Mouse (Mus musculus) small intestine, adult 2 months (tissue): ENCODE results near the gene Ube2d2b. TPM values are rescaled to one million over a fixed set of nuclear protein-coding genes. Genes with fewer than 3 reads are reported as not detected.

ENCODE experiments used
- H3K27ac ChIP-seq: fragments of 200-500 bp; 2 replicates; pipeline ENCODE4 v1.5.1; 2012; ENCODE audit warnings: low read depth, low read length, control low read depth, inconsistent platforms; ENCODE audit not compliant: insufficient read depth
- H3K27me3 ChIP-seq: fragments of 200-500 bp; 2 replicates; pipeline ENCODE4 v1.6.1; 2012; ENCODE audit warnings: mild to moderate bottlenecking, moderate library complexity, low read length, inconsistent platforms; ENCODE audit not compliant: control insufficient read depth, insufficient read depth
- H3K36me3 ChIP-seq: fragments of 200-500 bp; 2 replicates; pipeline ENCODE4 v1.6.1; 2012; ENCODE audit warnings: mild to moderate bottlenecking, low read length, control low read depth, inconsistent platforms; ENCODE audit not compliant: control insufficient read depth, insufficient read depth
- H3K4me1 ChIP-seq: fragments of 200-500 bp; 2 replicates; pipeline ENCODE4 v1.6.1; 2012; ENCODE audit warnings: low read length, inconsistent platforms, mixed read lengths; ENCODE audit not compliant: control insufficient read depth, insufficient read depth, insufficient read length
- H3K4me3 ChIP-seq: fragments of 200-500 bp; 2 replicates; pipeline ENCODE4 v1.5.1; 2012; ENCODE audit warnings: low read depth, mild to moderate bottlenecking, control low read depth, inconsistent platforms, low read length, moderate library complexity
- CTCF ChIP-seq: fragments of 200-500 bp; IDR thresholded peaks from 2 replicates; pipeline ENCODE4 v1.5.1; 2012; ENCODE audit warnings: low read depth, mild to moderate bottlenecking, control low read depth, inconsistent platforms, low read length, moderate library complexity, mixed read lengths; ENCODE audit not compliant: insufficient replicate concordance, insufficient read length; ENCODE audit errors: extremely low read depth
- POLR2A ChIP-seq: fragments of 200-500 bp; IDR thresholded peaks from 2 replicates; pipeline ENCODE4 v1.6.1; 2012; ENCODE audit warnings: low read depth, mild to moderate bottlenecking, control low read depth, inconsistent platforms, low read length, moderate library complexity
- WGBS: fragments of 180-500 bp; shearing (Covaris S2); methylation state at CpG from one replicate; pipeline ENCODE4 v1.1.7; 2018; 5-methylcytosine and 5-hydroxymethylcytosine counted together
- polyA plus RNA-seq: library from polyadenylated mRNA; depleted of rRNA; stranded (reverse); fragments of >200 nt; gene quantifications from 2 replicates; pipeline ENCODE4 v1.2.3, GENCODE M21; 2012

Gene Ube2d2b
- polyA plus RNA-seq, 1 experiment = not detected

- Histone ChIP-seq H3K27me3 (no peaks in the 10 kb centered on the region; the same call in 1 of the 2 replicates), H3K36me3 (no peaks in the 10 kb centered on the region), H3K4me3 (peak overlapping the region; percentile 81), H3K4me1 (peaks cover 12% of the 10 kb centered on the region; the same call in 1 of the 2 replicates), H3K27ac (peak overlapping the region; percentile 54)
- TF ChIP-seq CTCF (no peak), POLR2A (peak; percentile 87)
- under 1% methylated on average over 58 of the region's 58 CpGs for WGBS
Observed at GRCm38 (mm10) chr5:107868905-107869424, 39.1 kb downstream of the Ube2d2b start.

- 34% methylated on average over 2 of the region's 2 CpGs for WGBS
- Histone ChIP-seq H3K4me1 (peaks cover 10% of the 10 kb centered on the region; the same call in 1 of the 2 replicates), H3K36me3 (no peaks in the 10 kb centered on the region), H3K27ac (no peak overlapping the region), H3K4me3 (no peak overlapping the region), H3K27me3 (no peaks in the 10 kb centered on the region; the same call in 1 of the 2 replicates)
- TF ChIP-seq POLR2A = no peak
- no peak for TF ChIP-seq CTCF
Observed at GRCm38 (mm10) chr5:107869701-107870100, 39.8 kb downstream of the Ube2d2b start.

- Histone ChIP-seq H3K4me3 (no peak overlapping the region), H3K27ac (no peak overlapping the region), H3K4me1 (no peaks in the 10 kb centered on the region), H3K36me3 (no peaks in the 10 kb centered on the region), H3K27me3 (no peaks in the 10 kb centered on the region; the same call in 1 of the 2 replicates)
- TF ChIP-seq CTCF = no peak
- TF ChIP-seq POLR2A = no peak
- WGBS = 60% methylated on average over 6 of the region's 6 CpGs
Observed at GRCm38 (mm10) chr5:107873330-107873729, 43.4 kb downstream of the Ube2d2b start.

- no peak overlapping the region for H3K4me3 ChIP-seq
- H3K27me3 ChIP-seq = no peaks in the 10 kb centered on the region; the same call in 1 of the 2 replicates
- H3K4me1 ChIP-seq = no peaks in the 10 kb centered on the region
- 53% methylated on average over 7 of the region's 7 CpGs for WGBS
- TF ChIP-seq CTCF (no peak), POLR2A (no peak)
- no peak overlapping the region for H3K27ac ChIP-seq
- H3K36me3 ChIP-seq = no peaks in the 10 kb centered on the region
Observed at GRCm38 (mm10) chr5:107873886-107874302, 44.0 kb downstream of the Ube2d2b start.

GRCm38 (mm10) chr5:107874561-107875260 lies 44.8 kb downstream of the Ube2d2b start, which contains the start of gene Evi5:
Gene Evi5 (minus strand): TSS chr5:107875107.
- no peaks in the 10 kb centered on the region; the same call in 1 of the 2 replicates for H3K27me3 ChIP-seq
- H3K36me3 ChIP-seq = no peaks in the 10 kb centered on the region
- H3K27ac ChIP-seq = no peak within 1 kb of the TSS
- H3K4me1 ChIP-seq = no peaks in the 10 kb centered on the region
- 27% methylated on average over 4 of the region's 4 CpGs for WGBS
- no peak for TF ChIP-seq POLR2A
- no peak for TF ChIP-seq CTCF
- no peak within 1 kb of the TSS for H3K4me3 ChIP-seq

- Histone ChIP-seq H3K27ac (no peak overlapping the region), H3K4me1 (no peaks in the 10 kb centered on the region), H3K27me3 (no peaks in the 10 kb centered on the region; the same call in 1 of the 2 replicates), H3K4me3 (no peak overlapping the region), H3K36me3 (no peaks in the 10 kb centered on the region)
- TF ChIP-seq CTCF = no peak
- no peak for TF ChIP-seq POLR2A
Observed at GRCm38 (mm10) chr5:107875261-107875611, 45.3 kb downstream of the Ube2d2b start.

- no peak overlapping the region for H3K27ac ChIP-seq
- H3K4me3 ChIP-seq = no peak overlapping the region
- H3K4me1 ChIP-seq = no peaks in the 10 kb centered on the region
- no peaks in the 10 kb centered on the region for H3K36me3 ChIP-seq
- no peaks in the 10 kb centered on the region; the same call in 1 of the 2 replicates for H3K27me3 ChIP-seq
- WGBS = 90% methylated on average over 1 of the region's 1 CpGs
- no peak for TF ChIP-seq POLR2A
- TF ChIP-seq CTCF = no peak
Observed at GRCm38 (mm10) chr5:107877053-107877452, 47.2 kb downstream of the Ube2d2b start.
